Mouse (Mus musculus) forebrain, embryonic 14.5 days (tissue): Measurements from ENCODE around the gene Wdr31. TPM values are rescaled to one million over a fixed set of nuclear protein-coding genes. Genes with fewer than 3 reads are reported as not detected.
"Not testable (repeated sequence)": the region's sequence is repeated elsewhere in the genome, so short reads cannot be mapped to it uniquely, and the experiment has no call there.

Experiments
- ATAC-seq: fragments of 200-750 bp; cut with Nextera tagmentation; 2 replicates; pipeline ENCODE4 v1.8.0; 2017; ENCODE audit warnings: mild to moderate bottlenecking, moderate library complexity
- DNase-seq: peaks from one replicate; pipeline ENCODE4 v3.0.0-alpha.2; 2015; ENCODE audit warnings: low spot score
- H3K27ac ChIP-seq: fragments of 300-500 bp; sonication (generic); 2 replicates; pipeline ENCODE4 v1.5.1; 2014; ENCODE audit warnings: low read depth, mild to moderate bottlenecking, control low read depth, low read length, moderate library complexity
- H3K27me3 ChIP-seq: fragments of 300-500 bp; sonication (generic); replicated peaks from 2 replicates; pipeline ENCODE4 v1.6.1; 2014; ENCODE audit warnings: low read length, control low read depth, mixed read lengths; ENCODE audit not compliant: control insufficient read depth, insufficient read depth
- H3K36me3 ChIP-seq: fragments of 300-500 bp; sonication (generic); 2 replicates; pipeline ENCODE4 v1.6.1; 2014; ENCODE audit warnings: low read length, control low read depth; ENCODE audit not compliant: control insufficient read depth, insufficient read depth
- H3K4me1 ChIP-seq: fragments of 300-500 bp; sonication (generic); 2 replicates; pipeline ENCODE4 v1.6.1; 2014; ENCODE audit warnings: antibody characterized with exemption, low read length, control low read depth; ENCODE audit not compliant: control insufficient read depth, insufficient read depth
- H3K4me2 ChIP-seq: fragments of 300-500 bp; sonication (generic); 2 replicates; pipeline ENCODE4 v1.6.1; 2014; ENCODE audit warnings: mild to moderate bottlenecking, control low read depth, low read length
- H3K4me3 ChIP-seq: fragments of 300-500 bp; sonication (generic); 2 replicates; pipeline ENCODE4 v1.5.1; 2014; ENCODE audit warnings: low read depth, low read length, control low read depth
- H3K9ac ChIP-seq: fragments of 300-500 bp; sonication (generic); 2 replicates; pipeline ENCODE4 v1.6.1; 2014; ENCODE audit warnings: mild to moderate bottlenecking, low read length, control low read depth, moderate library complexity
- H3K9me3 ChIP-seq: fragments of 300-500 bp; sonication (generic); replicated peaks from 2 replicates; pipeline ENCODE4 v1.6.1; 2016; ENCODE audit warnings: low read length, control low read depth, mixed read lengths; ENCODE audit not compliant: control insufficient read depth
- WGBS: fragments of 180-500 bp; shearing (Covaris S2); extraction: QIAGEN DNeasy Blood & Tissue Kit; methylation state at CpG from one replicate; pipeline ENCODE4 v1.1.7; 2014; 5-methylcytosine and 5-hydroxymethylcytosine counted together
- polyA plus RNA-seq: library from polyadenylated mRNA; unstranded; fragments of >200 nt; fragmentation: Nextera tagmentation; extraction: Ambion mirVana; gene quantifications from 2 replicates; pipeline ENCODE4 v1.2.1, GENCODE M21; 2014

Gene Wdr31
- polyA plus RNA-seq, 1 experiment from 2014 or later = 8.2 TPM

GRCm38 (mm10) chr4:62486162-62486696, 15.5 kb upstream of the Wdr31 start:
- no peak overlapping the region for H3K4me2 ChIP-seq
- H3K27ac ChIP-seq = no peak overlapping the region
- ATAC-seq (no peak), DNase-seq (no peak)
- no peak overlapping the region for H3K9ac ChIP-seq
- no peak overlapping the region for H3K4me3 ChIP-seq
- no peaks in the 10 kb centered on the region for H3K9me3 ChIP-seq
- no peaks in the 10 kb centered on the region for H3K4me1 ChIP-seq
- 0 out of 2 replicates have a peak, but pooled peaks cover 4% of the 10 kb centered on the region for H3K27me3 ChIP-seq
- 89% methylated on average over 15 of the region's 15 CpGs for WGBS
- no peaks in the 10 kb centered on the region for H3K36me3 ChIP-seq

- H3K27me3 ChIP-seq = 0 out of 2 replicates have a peak, but pooled peaks cover 4% of the 10 kb centered on the region
- H3K4me2 ChIP-seq = no peak overlapping the region
- H3K4me3 ChIP-seq = no peak overlapping the region
- H3K9ac ChIP-seq = no peak overlapping the region
- 82% methylated on average over 8 of the region's 8 CpGs for WGBS
- no peaks in the 10 kb centered on the region for H3K4me1 ChIP-seq
- no peak for ATAC-seq
- DNase-seq = no peak
- no peak overlapping the region for H3K27ac ChIP-seq
- no peaks in the 10 kb centered on the region for H3K9me3 ChIP-seq
- H3K36me3 ChIP-seq = no peaks in the 10 kb centered on the region
Observed at GRCm38 (mm10) chr4:62485450-62486161, 14.9 kb upstream of the Wdr31 start.

- peaks cover 7% of the 10 kb centered on the region; the same call in 1 of the 2 replicates for H3K27me3 ChIP-seq
- no peaks in the 10 kb centered on the region for H3K4me1 ChIP-seq
- H3K9me3 ChIP-seq = no peaks in the 10 kb centered on the region
- H3K36me3 ChIP-seq = no peaks in the 10 kb centered on the region
- DNase-seq = no peak
- WGBS = 90% methylated on average over 3 of the region's 3 CpGs
- no peak overlapping the region for H3K27ac ChIP-seq
- no peak overlapping the region for H3K9ac ChIP-seq
- no peak overlapping the region for H3K4me2 ChIP-seq
- no peak overlapping the region for H3K4me3 ChIP-seq
- ATAC-seq = no peak
Observed at GRCm38 (mm10) chr4:62484928-62485327, 14.2 kb upstream of the Wdr31 start.

- H3K27me3 ChIP-seq = peaks cover 19% of the 10 kb centered on the region; the same call in 1 of the 2 replicates
- no peaks in the 10 kb centered on the region for H3K36me3 ChIP-seq
- no peak overlapping the region for H3K27ac ChIP-seq
- WGBS = 49% methylated on average over 10 of the region's 10 CpGs
- DNase-seq (no peak), ATAC-seq (0 out of 2 replicates have a peak, but pooled peaks have one; percentile 20)
- H3K4me2 ChIP-seq = no peak overlapping the region
- H3K4me3 ChIP-seq = no peak overlapping the region
- H3K4me1 ChIP-seq = no peaks in the 10 kb centered on the region
- H3K9ac ChIP-seq = no peak overlapping the region
- H3K9me3 ChIP-seq = no peaks in the 10 kb centered on the region
Observed at GRCm38 (mm10) chr4:62480709-62481605, 10.3 kb upstream of the Wdr31 start.

GRCm38 (mm10) chr4:62479937-62480708, 9.4 kb upstream of the Wdr31 start, which contains the start of gene Bspry:
Gene Bspry (plus strand): TSS chr4:62480053.
- Histone ChIP-seq H3K9ac (no peak within 1 kb of the TSS), H3K4me3 (peak within 1 kb of the TSS; percentile 33), H3K4me2 (peak within 1 kb of the TSS; percentile 63), H3K36me3 (no peaks in the 10 kb centered on the region), H3K4me1 (no peaks in the 10 kb centered on the region), H3K27ac (no peak within 1 kb of the TSS), H3K9me3 (no peaks in the 10 kb centered on the region), H3K27me3 (peaks cover 19% of the 10 kb centered on the region; the same call in 1 of the 2 replicates)
- 1% methylated on average over 70 of the region's 71 CpGs for WGBS
- DNase-seq (no peak), ATAC-seq (peak; percentile 73)

GRCm38 (mm10) chr4:62479593-62479936, 8.9 kb upstream of the Wdr31 start:
- H3K4me3 ChIP-seq = peak overlapping the region; percentile 33
- ATAC-seq, H3K27ac ChIP-seq, H3K4me1 ChIP-seq, H3K9ac ChIP-seq, H3K36me3 ChIP-seq, H3K9me3 ChIP-seq, DNase-seq: not testable (repeated sequence)
- H3K4me2 ChIP-seq = peak overlapping the region; percentile 63
- whole genome bisulfite sequencing = 12% methylated on average over 11 of the region's 11 CpGs
- H3K27me3 ChIP-seq = peaks cover 19% of the 10 kb centered on the region; the same call in 1 of the 2 replicates

- DNase-seq (no peak), ATAC-seq (no peak)
- Histone ChIP-seq H3K4me1 (no peaks in the 10 kb centered on the region), H3K4me2 (no peak overlapping the region), H3K9me3 (no peaks in the 10 kb centered on the region), H3K27ac (no peak overlapping the region), H3K27me3 (peaks cover 17% of the 10 kb centered on the region; the same call in 1 of the 2 replicates), H3K4me3 (no peak overlapping the region), H3K36me3 (no peaks in the 10 kb centered on the region), H3K9ac (no peak overlapping the region)
- 89% methylated on average over 6 of the region's 6 CpGs for WGBS
Observed at GRCm38 (mm10) chr4:62477542-62478244, 7.0 kb upstream of the Wdr31 start.

GRCm38 (mm10) chr4:62475793-62476192, 5.1 kb upstream of the Wdr31 start:
- Histone ChIP-seq H3K4me3 (no peak overlapping the region), H3K9ac (no peak overlapping the region), H3K9me3 (no peaks in the 10 kb centered on the region), H3K27ac (no peak overlapping the region), H3K36me3 (no peaks in the 10 kb centered on the region), H3K27me3 (peaks cover 15% of the 10 kb centered on the region; the same call in 1 of the 2 replicates), H3K4me2 (no peak overlapping the region), H3K4me1 (no peaks in the 10 kb centered on the region)
- DNase-seq (no peak), ATAC-seq (no peak)
- WGBS = 93% methylated on average over 6 of the region's 6 CpGs
